Mouse (Mus musculus) erythroblast, adult 5-6 weeks (primary cell): ENCODE data around the gene Isyna1. TPM values are rescaled to one million over a fixed set of nuclear protein-coding genes. Genes with fewer than 3 reads are reported as not detected.

Source experiments
- ATAC-seq: replicated peaks from 2 replicates; pipeline ENCODE4 v1.8.0; 2016; ENCODE audit warnings: moderate number of reproducible peaks, mild to moderate bottlenecking, moderate TSS enrichment, inconsistent platforms; ENCODE audit not compliant: poor library complexity, low FRiP score, severe bottlenecking
- total RNA-seq, 2 experiments: library from RNA; stranded (forward) in 1 of 2; stranded (reverse) in 1 of 2; fragments of 150-400 nt in 1 of 2; fragments of 200-764, 138-1000 nt in 1 of 2; gene quantifications; 2 replicates each; pipeline versions ENCODE4 v1.2.3 to v1.2.4; 2015 to 2017; ENCODE audit warnings: low replicate concordance in 2 of 2

Gene Isyna1
- total RNA-seq, 2 experiments from 2014 or later: 1.4 to 3.8 TPM

DNA sequence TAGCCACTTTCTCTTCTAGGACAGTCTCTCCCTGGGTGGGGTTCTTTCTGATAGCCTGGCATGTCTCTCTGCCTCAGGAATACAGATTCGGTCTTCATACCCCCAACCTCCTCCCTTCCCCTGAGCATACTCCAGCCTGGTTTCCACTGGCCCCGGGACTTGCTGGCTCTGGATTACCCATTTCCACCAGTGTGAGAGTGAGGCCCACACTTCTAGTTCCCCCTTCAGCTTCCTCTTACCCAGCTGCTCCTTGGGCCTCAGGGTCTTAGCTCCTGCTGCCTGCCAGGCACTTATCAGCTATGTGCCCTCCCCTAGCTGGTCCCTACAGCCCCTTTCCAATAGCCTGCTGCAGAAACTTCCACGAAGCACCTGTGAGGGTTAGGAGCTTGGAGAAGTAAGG is 21.7 kb downstream of the Isyna1 start, which contains the start of gene Lrrc25:
Gene Lrrc25, plus strand, starts transcription at position 262 of the 400 bp plus-strand sequence.
- no peak for ATAC-seq

DNA sequence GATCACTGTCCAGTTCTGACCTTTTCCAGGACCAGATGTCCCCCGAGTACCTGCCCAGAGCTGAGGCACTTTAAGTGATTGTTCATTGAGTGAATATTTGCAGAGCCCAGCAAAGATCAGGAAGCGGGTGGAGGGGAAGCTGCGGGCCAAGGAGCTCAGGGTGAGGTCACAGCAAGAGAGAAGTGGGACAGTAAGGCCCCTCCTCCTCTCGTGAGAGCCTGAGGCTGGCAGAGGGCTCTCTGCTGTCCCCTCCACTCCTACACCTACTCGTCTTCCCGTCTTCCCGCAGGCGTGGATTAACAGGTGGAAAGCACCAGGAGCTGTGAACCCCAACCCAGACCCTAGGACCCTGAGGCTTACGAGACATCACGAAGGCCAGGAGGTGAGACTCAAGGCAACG is 22.5 kb downstream of the Isyna1 start:
- ATAC-seq: no peak

DNA sequence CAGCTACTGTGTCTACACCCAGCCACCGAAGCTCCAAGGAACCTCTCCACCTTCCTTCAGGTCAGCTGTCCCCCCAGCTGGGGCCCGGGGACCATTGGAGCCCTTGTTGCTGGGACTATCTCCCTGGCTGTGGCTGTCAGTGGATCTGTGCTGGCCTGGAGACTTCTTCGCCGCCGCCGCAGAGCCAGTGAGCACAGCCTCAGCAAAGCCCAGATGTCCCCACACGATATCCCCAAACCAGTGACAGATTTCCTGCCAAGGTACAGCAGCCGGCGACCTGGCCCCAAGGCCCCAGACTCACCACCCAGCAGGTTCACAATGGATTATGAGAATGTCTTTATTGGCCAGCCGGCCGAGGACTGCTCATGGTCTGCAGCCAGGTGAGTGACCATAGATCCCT is 23.8 kb downstream of the Isyna1 start:
- 0 out of 2 replicates have a peak, but pooled peaks have one; percentile 22 for ATAC-seq

DNA sequence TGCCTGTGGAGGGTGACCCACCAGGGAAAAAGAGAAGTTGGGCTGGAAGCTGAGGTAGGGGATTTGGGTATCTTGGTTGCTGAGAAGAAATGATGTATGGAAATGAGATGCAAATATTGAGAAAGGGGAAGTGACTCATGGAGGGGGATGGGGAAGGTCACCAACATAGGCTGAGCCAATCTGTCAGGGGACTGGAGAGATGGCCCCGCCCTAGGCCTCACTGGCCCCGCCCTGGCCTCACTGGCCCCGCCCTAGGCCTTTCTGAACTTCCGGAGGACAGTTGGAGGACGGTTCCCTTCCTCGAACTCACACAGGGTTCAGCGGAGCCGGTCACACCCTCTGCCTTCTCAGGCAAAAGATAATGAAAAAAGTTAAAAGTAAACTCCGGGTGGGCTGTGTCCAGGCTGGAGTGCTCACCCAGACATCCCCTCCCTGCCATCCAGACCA is 24.7 kb downstream of the Isyna1 start:
- peak; percentile 80 for ATAC-seq

DNA sequence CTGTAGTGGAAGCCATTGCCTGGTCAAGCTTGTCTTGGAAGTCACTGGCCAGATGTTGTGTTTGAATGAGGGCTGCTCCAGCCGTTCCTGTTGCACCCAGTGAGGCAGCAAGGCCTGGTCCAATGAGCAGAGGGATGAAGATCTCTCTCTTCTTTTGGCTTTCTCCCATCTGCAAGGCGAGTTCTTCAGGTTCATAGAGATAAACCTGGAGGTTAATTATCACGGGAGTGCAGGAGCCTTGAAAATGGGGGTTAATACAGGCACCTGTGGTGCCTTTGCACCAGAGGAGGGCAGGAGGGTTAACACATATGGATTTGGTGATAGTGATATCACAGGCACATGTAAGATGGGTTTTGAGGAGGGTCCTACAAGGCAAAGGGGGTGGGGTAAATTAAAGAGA is 28.0 kb downstream of the Isyna1 start:
- peak; percentile 55 for ATAC-seq

DNA sequence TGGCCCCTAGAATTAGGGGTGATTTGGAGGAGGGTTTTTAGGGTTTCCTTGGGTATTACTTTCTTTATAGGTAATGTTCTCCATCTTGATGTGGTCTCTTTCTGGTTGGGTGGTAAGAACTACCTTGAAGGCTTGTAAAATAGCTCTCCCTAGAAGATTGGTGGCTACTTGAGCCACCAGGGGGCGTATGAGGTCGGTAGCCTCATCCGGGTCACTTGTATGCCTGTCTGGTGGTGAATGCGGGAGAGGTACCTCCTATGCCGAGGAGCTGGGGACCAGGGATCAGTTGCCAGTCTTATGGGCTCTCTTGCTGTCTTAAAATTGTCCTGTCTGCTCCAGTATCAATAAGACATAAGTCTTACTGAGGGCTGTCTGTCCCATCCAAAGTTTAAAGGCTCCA is 30.9 kb downstream of the Isyna1 start:
- 0 out of 2 replicates have a peak, but pooled peaks have one; percentile 33 for ATAC-seq

DNA sequence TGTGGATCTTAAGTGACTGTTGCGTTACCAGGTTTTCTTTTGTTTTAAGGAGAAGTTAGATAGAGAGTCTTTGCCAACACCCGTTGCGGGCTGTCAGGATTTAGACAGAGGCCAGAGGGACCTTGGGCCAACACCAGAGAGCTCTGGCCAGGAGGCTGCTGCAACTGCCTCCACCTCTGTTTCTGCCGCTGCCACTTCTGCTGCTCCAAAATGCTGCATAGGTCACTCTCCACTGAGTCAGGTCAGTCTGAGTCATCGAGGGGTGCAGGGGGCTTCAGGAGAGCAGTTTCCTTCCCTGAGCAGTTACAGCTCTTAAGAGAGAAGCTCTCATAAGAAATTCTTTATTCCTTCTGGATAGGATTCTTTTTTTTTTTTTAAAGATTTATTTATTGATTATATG is 32.9 kb downstream of the Isyna1 start:
- no peak for ATAC-seq

DNA sequence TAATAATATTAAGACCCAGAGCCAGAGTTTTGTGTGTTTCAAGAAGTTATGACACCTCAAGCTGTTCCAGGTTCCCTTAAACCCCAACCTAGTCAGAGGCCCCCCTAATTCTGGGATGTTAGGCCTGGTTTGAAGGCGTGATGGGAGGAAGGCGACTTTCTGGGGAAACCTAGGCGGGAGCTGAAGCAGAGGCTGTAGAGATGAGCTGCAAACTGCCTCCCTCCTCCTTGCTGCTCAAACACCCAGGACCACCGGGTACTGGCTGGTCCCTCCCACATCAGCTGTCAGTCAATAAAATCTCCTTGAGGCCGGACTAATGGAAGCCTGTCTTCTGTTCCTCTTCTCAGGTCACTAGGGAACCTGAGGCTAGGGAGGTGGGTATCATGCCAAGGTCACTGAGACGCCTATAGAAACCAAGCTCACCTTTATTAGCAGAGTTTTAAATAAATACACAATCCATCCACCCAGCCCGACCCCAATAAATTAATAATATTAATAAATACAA is 34.9 kb downstream of the Isyna1 start:
- ATAC-seq: no peak

DNA sequence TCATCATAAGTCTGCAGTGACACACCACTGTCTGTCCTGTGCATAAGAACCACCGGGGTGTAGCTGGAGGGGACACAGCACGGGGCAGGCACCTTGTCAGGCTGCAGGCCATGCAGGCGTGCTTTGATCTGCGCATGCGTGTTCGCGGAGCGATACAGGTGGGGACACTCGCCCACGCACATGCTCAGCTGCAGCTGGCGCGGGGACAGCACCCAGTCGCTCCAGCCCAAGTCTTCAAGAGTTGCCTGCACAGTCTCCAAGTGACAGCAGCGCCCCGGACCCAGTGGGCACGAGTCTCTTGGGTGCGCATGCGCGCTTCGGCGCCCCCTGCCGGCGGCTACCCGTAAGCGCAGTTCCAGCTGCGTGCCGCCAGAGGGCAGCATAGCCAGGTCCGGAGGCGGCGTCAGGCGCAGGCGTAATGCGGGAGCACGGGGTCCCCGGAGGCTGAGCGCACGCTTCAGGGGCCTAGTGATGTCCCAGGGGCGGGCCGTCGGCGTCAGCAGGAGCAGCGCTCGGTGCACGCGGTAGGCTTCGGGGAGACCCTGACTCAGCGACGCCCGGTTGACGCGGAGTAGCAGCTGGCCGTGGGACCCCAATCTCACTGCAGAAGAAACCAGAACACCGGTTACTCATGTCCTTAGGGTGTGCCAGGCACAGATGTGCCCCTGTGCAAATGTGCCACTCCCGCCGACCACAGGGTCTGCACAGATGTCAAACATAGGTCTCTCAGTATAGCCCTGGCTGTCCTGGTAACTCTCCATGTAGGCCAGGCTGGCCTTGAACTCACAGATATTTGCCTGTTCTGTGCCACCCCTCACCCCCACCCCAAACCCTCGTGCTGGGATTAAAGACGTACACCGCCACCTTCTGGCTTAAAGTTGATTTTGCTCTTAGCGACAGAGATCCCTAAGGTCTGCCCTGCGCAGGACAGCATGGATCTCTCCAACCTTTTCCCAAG is 35.7 kb downstream of the Isyna1 start:
- ATAC-seq: peak; percentile 74

DNA sequence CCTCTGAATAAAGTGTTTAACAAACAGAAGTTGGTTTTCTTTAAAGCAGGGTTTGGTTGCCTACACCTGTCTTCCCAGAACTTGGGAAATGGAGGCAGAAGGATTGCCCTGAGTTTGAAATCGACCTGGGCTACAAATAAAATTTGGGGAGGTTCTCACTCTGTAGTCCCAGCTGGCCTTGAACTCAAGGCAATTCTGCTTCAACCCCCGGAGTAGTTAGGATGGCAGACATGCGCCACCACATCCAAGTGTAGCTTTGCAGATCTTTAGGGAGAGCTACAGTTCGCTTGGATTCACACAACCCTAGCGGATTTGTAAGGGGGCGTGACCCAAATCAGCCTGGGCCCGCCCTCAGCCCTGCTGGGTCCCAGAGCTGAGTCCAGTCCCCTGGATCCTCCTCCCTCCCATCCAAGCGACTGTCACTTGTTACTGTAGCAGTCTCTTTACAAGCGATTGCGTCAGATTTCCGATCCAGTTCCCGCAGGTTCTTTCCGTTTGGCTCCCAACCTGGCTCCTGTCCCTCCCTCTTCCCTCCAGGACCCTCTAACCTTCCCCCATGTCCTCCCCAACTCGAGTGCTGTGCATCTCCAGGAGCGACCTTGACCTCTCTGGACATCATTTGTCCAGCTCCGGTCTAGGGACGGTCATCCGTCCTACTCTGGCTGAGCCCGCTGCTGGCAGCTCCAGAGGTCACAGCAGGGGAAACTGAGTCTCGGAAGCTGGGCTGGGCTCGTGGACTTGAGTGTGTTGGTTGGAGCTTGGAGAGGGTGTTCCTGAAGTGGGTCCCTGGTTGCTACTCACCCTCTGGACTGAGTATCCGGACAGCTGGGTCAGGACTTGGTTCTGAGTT is 36.6 kb downstream of the Isyna1 start:
- peak; percentile 28; the same call in 1 of the 2 replicates for ATAC-seq

DNA sequence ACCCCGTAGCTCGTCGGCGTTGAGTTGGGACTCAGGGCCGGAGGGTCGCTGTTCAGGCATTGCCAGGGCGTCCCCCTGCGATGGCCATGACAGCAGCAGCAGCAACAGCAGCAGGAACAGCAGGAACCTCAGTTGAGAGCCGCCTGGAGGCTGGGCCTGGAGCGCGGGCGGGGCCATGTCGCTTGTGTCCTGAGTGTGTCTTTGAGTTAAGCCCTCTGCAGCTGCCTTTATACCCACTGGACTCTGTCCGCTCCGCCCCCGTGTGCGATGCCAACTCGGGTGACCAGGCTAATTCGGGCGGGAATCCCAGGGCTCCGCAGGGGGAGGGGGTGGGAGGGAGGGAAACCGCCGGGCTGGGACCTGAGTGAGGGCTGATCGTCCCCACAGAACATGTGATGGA is 37.3 kb downstream of the Isyna1 start:
- ATAC-seq: no peak

DNA sequence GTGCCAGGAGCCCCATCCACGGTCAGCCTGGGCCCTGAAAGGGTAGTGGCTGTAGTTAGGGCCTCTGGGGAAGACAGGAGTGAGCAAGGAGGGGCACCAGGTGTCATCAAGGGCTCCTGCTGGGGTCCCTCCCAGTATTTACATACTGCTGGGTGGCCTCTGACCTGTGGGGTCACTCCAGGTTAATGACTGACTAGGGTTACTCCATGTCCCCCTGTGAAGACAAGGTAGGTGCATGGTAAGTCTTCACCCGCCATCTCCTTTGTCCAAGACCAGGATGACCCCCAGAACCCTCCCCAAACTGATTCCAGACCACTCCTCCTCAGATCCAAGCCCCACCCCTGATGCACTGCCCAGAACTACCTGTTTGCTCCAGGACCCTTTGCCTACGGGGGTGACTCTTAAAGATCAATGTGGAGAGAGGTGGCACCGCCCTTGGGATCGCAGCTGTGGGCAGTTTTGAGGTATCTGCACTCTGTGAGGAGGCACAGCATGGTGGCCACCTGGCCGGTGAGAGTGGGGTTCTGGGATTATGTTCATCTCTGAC is 38.2 kb downstream of the Isyna1 start, which contains the start of gene Gdf15:
Gene Gdf15, minus strand, starts transcription at position 111 of the 547 bp plus-strand sequence.
- no peak for ATAC-seq

DNA sequence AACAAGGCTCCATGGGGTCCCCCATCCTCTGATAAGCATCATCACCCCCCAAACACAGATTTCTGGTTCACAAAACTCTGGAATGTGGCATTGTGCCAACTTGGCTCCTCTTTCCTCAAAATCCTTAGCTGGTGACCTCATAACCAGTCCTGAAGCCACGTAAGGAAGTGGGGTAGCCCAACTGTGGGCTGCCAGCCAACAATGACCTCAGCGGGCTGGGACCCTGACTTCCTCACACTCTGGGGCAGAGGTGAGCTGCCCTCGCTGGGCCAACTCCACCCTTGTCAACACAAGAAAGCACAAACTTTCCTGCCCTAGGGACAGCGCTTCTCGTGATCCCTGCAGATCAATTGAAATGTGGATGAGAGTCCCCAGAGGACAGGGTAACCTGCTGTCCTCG is 39.9 kb downstream of the Isyna1 start:
- no peak for ATAC-seq

DNA sequence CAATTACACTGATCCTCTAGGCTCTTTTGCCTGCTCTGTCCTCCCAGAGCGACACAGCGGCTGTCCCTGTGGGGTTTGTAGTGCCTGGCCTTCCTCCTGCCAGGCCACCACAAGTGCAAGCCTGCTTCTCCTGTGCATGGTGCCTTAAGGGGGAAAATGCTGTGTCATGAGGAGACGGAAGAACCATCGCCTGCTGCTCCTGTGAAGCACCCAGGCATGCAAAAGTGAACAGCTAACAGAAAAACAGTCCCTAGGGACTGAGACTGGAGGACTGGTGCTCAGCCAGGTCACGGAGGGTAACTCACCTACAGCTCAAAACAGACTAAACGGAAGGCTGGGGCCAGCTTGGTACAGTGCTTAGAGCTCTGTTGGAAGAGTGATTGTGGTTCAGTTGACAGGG is 41.4 kb downstream of the Isyna1 start:
- ATAC-seq: peak; percentile 54

DNA sequence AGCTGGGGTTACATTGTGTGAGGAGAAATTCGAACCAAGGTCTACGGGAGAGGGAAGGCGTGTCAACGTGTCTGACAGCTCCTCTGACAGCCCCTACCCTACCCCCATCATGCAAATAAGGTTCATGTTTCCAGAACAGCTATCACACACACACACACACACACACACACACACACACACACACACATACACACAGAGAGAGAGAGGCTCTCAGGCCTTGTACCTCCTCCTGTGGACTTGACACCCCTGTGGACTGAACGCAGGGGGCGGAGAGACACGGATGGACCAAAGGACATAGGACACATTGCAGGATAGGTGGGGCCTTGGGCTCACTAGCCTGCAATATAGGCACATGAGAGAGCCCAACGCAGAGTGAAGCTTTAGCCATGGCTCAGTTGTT is 42.7 kb downstream of the Isyna1 start:
- ATAC-seq: no peak

DNA sequence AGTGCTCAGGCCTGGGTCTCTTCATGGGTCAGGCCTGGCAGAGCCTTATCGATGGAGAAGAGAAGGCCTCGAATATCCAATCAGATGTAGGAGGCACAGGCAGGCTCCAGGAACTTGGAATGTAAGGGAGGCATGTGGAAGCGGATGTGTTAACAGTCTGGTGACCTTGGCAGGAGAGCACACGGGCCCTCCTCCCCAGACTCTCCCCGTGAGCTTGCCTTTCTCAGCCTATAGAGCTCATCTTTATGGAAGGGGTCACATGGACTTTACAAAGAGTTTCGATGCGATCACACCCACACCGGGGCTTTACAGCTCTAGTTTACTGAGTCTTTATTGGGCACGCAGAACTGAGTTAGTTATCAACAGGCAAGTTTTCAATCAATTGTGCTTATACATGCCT is 44.6 kb downstream of the Isyna1 start:
- no peak for ATAC-seq

DNA sequence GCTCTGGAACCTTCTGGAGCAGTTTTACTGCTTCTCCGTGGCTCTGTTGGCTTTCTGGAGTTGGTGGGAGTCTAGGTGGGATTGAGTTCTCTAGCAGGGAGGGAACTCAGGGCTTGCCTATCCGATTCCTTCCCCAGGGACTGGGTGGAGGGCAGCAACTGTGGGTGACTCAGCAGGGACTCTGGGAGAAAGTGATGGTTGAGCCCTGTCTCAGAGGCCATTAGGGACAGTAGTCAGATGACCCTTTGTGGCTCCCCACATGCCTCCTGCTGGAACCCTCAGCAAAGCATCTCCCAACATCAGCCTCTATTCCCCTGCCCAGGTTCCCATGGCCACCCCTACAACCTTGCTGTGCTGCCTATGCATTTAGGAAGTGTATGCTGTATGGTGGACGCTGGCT is 48.8 kb downstream of the Isyna1 start:
- ATAC-seq: no peak

DNA sequence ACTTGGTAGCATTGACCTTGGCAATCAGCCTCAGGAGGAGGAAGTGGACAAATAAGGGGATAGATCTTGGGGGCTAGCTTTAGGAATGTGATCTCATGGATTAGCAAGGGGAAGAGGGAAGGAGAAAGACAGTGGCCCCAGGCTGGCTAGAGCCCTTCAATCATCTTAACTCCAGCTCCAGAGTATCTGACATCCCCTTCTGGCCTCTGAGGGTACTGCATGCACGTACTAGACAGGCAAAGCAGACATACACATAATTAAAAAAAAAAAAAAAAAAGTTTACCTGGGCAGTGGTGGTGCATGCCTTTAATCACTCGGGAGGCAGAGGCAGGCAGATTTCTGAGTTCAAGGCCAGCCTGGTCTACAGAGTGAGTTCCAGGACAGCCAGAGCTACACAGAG is 49.9 kb downstream of the Isyna1 start:
- peak; percentile 57; the same call in 1 of the 2 replicates for ATAC-seq

DNA sequence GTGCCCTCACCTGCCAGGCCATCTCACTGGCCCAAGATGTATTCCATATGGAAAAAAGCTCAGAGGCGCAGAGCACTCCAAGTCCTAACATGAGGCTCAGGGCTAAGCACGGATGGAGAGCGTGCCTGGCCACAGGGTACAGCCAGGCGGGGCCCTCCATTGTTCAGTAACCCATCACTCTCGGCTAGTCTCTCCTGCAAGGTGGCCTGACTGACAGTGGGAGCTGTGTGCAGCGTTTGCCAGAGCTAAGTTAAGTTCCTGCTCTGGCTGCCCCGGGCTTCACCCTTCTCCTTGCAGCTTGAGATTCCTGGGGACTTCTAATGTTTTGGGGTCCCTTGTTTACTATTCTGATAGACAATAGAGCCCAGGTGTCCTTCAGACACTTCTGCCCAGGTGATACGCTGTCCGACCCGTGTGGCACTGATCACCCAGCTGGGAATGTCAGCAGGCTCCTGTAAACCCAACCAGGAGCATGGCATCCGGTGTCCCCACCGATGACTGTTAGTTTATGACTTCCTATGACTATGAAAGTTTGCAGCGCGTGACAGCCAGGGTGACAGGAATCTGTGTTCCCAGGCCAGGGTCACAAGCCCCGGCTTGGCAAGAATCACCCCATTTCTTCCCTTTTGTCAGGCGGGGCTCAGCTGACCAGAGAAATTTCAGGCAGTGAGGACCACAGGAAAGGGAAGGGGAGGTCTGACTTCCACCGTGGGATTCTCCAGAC is 51.5 kb downstream of the Isyna1 start:
- ATAC-seq: no peak
